Mouse (Mus musculus): ENCODE results near the gene Hivep3.
A peak's percentile ranks its signal among the peaks of the same experiment; 100 is the strongest.

GRCm38 (mm10) chr4:120120276-120120675 lies 386.7 kb downstream of the Hivep3 start:
- TF ChIP-seq EP300 (optimal IDR thresholded peaks at IDR 0.05) (no peak), CTCF (IDR thresholded peaks at IDR 0.05; ENCODE audit: low read depth) (peak; percentile 96)
